Mouse (Mus musculus) heart, adult 18-20 months (tissue): ENCODE measurements around the gene Mpg. TPM values are rescaled to one million over a fixed set of nuclear protein-coding genes. Genes with fewer than 3 reads are reported as not detected.
A peak's percentile ranks its signal among the peaks of the same experiment; 100 is the strongest.
"Not testable (repeated sequence)": the region's sequence is repeated elsewhere in the genome, so short reads cannot be mapped to it uniquely, and the experiment has no call there.

ENCODE experiments used
- DNase-seq, 2 experiments: peaks; one replicate each; pipeline ENCODE4 v3.0.0; 2021 to 2022; ENCODE audit warnings: mixed read lengths in 1 of 2
- long read RNA-seq, 2 experiments: library from polyadenylated mRNA; stranded (forward); transcript quantifications; one replicate each; pipeline ENCODE4 v2.0.0; 2021
- total RNA-seq, 2 experiments: library from RNA; stranded (reverse); gene quantifications; 2 replicates each; pipeline ENCODE4 v1.2.3; 2021

Mpg gene
- 1 to 10 TPM; 5.6 TPM for total RNA-seq
- long read RNA-seq, experiment 1, transcript Mpg-201 (4 exons, 1,737 nt) = major isoform, 10 of 12 reads
- long read RNA-seq, experiment 1, partial matches to known transcripts = 1 of 12 reads
- long read RNA-seq, experiment 1, other reads (novel, unspliced or antisense) = 1 of 12 reads
- long read RNA-seq, experiment 2, partial matches to known transcripts = 0 of 6 reads
- long read RNA-seq, experiment 2, other reads (novel, unspliced or antisense) = 2 of 6 reads

DNA sequence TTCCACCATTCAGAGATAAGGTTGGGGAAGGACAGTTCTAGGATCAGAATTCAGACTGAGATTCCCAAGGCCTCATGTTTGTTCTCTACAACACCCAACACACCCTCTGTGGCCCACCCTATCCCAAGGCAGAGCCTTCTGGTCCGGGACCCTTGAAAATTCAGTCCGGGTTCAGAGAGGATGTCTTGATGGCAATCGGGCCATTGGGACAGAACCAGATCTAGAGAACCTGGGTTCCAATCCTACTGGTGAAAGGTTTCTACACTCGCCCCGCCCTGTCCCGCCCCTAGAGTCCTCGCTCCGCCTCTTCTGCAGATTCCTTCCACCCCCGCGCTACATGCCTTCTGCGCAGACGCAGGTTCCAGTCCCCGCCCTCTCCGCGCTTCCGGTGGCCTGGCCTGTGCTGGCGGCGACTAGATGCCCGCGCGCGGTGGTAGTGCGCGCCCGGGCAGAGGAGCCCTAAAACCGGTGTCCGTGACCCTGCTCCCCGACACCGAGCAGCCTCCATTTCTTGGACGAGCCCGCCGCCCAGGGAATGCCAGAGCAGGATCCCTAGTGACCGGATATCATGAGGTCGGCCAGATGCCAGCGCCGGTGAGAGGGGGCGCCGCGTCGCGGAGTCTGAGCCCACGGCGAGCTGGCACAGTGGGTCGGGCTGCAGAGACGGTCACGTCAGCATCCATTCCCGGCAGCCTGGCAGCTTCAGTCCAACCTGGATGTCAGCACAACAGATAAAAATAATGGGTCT, at the start of gene Mpg:
Gene Mpg, plus strand, starts transcription at position 382 of the 748 bp plus-strand sequence.
- DNase-seq = peak; percentile 93

DNA sequence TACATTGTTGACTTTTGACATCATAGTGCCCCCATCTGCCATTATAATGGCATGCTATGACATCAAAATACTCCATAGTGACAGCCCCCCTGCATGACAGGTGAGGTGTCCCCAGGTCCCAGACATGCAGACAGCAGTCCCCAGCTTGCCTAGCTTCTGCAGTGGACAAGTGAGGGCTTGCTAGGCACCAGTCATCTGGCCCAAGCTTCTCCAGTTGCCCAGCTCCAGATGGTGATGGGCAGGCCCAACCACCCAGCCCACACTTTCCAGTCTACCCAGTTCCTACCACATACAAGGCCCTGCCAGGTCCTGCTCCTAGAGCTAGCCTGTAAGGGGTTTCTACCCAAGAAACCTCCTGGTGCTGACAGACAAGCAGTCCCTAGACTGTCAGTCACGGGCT, 47.8 kb upstream of the Mpg start:
- DNase-seq = no peak

DNA sequence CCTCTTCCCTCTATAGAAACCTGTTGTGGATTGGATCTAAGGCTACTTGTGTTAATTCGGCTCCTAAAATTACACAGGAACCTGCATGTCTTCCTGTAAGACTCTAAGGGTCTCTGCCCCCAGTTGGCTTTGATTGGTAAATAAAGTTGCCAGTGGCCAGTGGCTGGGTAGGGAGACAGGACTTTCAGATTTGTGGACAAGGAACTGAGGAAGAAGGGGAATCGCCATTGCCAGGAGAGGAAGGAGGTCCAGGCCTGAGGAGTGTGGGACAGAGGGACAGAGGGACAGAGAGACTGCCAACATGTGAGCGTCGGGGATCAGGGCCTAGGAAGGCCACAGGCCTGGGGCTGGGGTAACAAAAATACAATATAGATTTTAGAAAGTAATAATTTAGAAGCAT, 45.1 kb upstream of the Mpg start:
- DNase-seq = no peak

GRCm38 (mm10) chr11:32181973-32182868, 44.1 kb upstream of the Mpg start:
- peak; percentile 79 to 92 for DNase-seq

GRCm38 (mm10) chr11:32184469-32184868, 41.8 kb upstream of the Mpg start:
- DNase-seq = no peak

DNA sequence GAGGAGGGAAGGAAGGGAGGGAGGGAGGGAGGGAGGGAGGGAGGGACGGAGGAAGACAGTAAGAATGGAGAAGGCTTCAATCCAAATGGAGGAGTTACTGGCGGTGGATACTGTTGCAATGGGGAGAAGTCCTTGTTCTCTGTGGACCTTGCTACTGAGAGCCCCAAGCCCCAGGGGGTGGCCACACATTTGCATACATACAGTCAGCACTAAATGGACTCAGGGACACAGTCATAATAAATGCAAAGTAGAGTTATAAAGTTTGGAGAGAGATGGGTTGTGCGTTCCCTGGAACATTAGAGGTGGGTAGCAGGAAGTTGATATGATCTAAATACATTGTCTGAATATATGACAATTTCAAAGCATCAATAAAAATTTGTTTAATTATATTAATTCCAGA, 40.3 kb upstream of the Mpg start:
- no peak for DNase-seq

DNA sequence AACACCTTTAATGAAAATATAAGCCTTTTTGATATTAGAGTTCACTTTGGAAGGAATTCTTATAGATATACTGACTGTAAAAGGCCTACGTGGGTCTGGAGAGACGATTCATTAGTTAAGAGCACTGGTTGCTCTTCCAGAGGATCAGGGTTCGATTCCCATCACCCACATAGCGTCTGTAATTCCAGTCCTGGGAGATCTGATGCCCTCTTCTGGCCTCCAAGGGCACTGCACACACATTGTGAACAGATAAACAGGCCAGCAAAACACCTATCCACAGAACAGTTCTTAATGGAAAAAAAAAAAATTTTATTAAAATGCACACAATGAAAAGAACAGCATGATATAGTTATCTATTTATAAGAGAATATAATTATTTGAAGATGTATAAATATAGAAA, 39.0 kb upstream of the Mpg start:
- no peak for DNase-seq

- no peak for DNase-seq
Measured at GRCm38 (mm10) chr11:32188881-32189280, 37.4 kb upstream of the Mpg start.

GRCm38 (mm10) chr11:32189434-32189833, 36.9 kb upstream of the Mpg start:
- no peak for DNase-seq

GRCm38 (mm10) chr11:32190119-32190518, 36.2 kb upstream of the Mpg start:
- no peak for DNase-seq

- no peak for DNase-seq
Measured at GRCm38 (mm10) chr11:32190603-32191110, 35.6 kb upstream of the Mpg start.

DNA sequence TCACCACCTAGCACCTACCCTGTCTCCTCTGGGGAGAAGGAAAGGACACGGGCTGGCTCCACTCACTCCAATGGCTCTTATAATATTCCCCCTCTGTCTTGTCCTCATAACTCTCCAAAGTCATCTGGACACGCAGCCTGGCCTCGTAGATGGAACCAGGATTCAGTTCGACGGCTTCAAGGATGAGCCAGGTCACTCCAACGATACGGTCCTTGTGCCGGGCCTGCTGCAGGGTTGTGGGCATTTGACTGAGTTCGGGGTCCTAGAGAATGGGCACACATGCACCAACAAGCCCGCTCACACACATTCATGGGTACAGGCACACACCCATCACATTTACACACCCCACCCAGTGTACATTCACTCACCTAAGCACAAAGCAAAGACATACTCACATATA, 33.1 kb upstream of the Mpg start:
- DNase-seq = no peak

GRCm38 (mm10) chr11:32194086-32194485, 32.2 kb upstream of the Mpg start:
- no peak for DNase-seq

GRCm38 (mm10) chr11:32194626-32195025, 31.7 kb upstream of the Mpg start:
- no peak for DNase-seq

DNA sequence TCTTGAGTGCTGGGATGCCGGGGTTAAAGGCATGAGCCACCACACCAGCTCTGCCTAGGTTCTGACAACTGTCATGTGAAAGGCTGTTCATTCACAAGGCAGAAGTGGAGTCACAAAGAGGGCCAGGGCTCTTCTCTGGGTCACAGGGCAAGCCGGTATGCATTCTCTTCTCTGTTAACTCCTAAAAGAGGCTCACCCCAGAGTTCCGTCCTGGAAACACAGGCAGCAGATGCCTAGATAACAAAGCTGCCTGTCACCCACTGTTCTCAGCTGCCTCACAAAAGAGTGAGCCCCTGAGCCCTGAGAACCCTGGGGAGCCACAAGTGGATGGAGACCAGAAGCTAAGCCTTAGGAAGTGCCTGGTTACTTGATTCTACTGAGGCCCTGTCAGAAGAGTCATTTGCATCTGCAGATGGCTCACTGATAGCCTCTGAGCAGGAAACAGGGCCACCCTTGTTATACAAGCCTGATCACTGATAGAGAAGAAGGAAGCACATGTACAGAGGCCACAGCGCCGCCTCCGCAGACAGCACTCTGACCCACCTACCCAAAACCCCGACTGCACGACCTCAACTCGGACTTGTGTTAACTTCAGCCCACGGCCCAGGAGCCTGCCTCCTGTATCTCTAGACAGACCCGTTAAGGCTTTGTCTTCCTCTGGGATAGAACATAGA, 30.3 kb upstream of the Mpg start:
- DNase-seq = no peak

DNA sequence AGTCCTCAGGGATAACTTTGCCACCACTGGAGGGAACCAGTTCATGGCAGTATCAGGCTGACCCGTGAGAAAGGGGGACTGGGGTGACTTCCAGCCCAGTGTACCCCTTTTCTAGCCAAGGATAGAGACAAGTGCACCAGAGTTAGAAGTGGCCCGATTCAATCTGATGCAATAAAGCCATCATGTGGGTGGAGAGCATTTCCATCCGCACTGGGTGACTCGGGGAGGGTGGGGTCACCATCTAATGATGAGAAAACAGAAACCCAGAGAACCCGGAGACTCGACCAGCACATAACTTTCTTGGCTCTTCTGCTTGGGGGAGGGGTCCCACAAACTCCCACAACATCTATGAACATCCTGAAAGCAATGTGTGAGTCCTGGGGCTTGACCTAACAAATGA, 29.6 kb upstream of the Mpg start:
- DNase-seq = no peak

GRCm38 (mm10) chr11:32197766-32198165, 28.5 kb upstream of the Mpg start:
- no peak for DNase-seq

DNA sequence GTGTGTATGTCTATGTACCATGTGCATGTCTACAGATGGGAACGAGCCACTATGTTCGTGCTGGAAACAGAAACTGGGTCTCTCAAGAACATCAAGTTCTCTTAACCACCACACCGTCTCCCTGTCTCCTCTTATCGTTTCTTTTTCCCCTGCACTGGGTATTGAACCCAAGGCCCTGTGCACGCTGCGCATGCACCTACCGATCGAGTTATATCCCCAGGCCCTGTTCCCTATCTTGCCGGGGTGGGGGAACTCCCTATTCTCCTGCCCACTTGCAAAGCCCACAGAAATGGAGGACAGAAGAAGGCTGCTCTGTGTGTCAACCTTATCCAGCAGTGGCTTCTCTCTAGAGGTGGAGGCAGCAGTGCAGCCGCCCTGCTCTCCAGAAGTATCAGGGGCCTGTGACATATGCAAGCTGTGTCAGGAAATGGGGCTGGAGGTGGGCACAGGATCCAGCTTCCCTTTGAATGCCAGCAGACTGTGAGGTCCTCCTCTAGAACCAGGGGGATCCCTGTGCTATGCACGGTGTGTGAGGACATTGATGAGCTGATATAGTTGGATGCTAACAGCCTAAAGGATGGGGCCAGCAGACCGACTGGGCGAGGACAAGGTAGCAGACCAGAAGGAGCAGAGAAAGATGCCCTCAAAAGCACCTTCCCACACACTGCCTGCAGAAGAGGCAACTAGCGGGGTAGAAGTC, 27.9 kb upstream of the Mpg start:
- no peak for DNase-seq

DNA sequence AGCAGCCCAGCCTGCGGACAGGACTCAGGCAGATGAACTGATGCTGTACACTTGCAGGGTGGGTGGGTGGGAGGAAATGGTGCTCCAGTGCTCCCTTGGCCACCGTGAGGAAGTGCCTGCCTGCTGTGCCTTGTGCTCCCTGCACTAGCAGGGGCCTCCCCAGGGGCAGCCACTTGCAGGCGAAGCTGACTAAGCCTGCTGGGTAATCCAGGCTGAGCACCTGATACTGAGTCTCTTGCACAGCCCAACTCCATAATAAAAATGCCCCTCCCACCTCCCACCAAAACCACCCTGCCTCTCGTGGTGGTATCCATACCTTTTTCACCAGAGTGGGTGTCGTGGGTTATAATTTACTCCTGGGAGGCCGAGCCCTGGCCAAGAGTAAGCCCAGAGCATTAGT, 27.1 kb upstream of the Mpg start:
- no peak for DNase-seq

- no peak for DNase-seq
Measured at GRCm38 (mm10) chr11:32200075-32200601, 26.2 kb upstream of the Mpg start, which contains the start of gene Il9r. TSS of gene Il9r (minus strand) at chr11:32200279.

- DNase-seq = not testable (repeated sequence)
Measured at GRCm38 (mm10) chr11:32200992-32201391, 25.3 kb upstream of the Mpg start.
